8 mouse cellular contexts compared by ENCODE assay signal in the genomic region with DNA sequence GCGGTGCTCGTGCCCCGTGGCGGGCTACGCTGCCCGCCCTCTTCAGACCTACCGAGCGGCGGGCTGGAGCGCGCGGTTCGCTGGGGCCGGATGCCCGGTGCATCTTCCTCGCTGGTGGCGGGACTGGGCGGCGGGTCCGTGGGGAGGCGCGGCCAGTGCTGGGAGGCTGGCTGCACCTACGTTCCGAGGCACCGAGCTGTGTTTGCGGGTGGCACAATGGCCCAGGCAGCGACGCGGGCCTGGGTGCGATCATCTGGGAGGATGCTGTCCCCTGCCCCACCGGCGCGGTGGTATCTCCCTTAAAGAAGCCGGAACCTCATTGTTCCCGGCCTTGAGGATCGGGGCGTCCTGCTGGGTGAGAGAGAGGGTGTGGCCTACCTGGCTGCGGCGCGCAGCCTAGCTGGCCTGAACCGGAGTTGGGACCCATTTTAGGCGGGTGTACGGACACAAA. TPM values are rescaled to one million over a fixed set of nuclear protein-coding genes. Genes with fewer than 3 reads are reported as not detected.
DNase-seq lines count a peak whose midpoint lies in the region; ATAC-seq lines count a peak whose summit lies in the region.

TSS of gene Pdik1l (minus strand) at position 321 of the 451 bp plus-strand sequence.

- peak within 1 kb of the TSS; percentile 94 for H3K4me3 ChIP-seq in hindbrain, embryonic 12.5 days

- under 1% methylated on average over 43 of the region's 43 CpGs for WGBS in hindbrain, embryonic 12.5 days

- peak; percentile 84 for ATAC-seq in frontal cortex, adult (ENCODE audit: low TSS enrichment)
- ATAC-seq in hindbrain, embryonic 12.5 days (ENCODE audit: low FRiP score): peak; percentile 84

- H3K9ac ChIP-seq in hindbrain, embryonic 12.5 days: peak within 1 kb of the TSS; percentile 99

- peak; percentile 78 for DNase-seq in NIH3T3 (ENCODE audit: low read depth)
- peak; percentile 74 for DNase-seq in cerebellum, adult 8-10 months
- peak; percentile 64 for DNase-seq in layer of hippocampus, postnatal 14 days (ENCODE audit: low spot score in 2 of 2)
- peak; percentile 72 for DNase-seq in lung, postnatal 14 days
- peak; percentile 70 for DNase-seq in retina, adult 2 months (ENCODE audit: low read depth, low spot score)
- peak; percentile 55 for DNase-seq in urinary bladder, postnatal 25 days (ENCODE audit: low spot score)

- H3K4me1 ChIP-seq in hindbrain, embryonic 12.5 days: peaks cover 25% of the 10 kb centered on the region

- H3K27me3 ChIP-seq in hindbrain, embryonic 12.5 days: no peaks in the 10 kb centered on the region

- H3K4me2 ChIP-seq in hindbrain, embryonic 12.5 days (replicated peaks): peak within 1 kb of the TSS; percentile 97

- peak within 1 kb of the TSS; percentile 100 for H3K27ac ChIP-seq in hindbrain, embryonic 12.5 days

- H3K36me3 ChIP-seq in hindbrain, embryonic 12.5 days: peaks cover 14% of the 10 kb centered on the region

- H3K9me3 ChIP-seq in hindbrain, embryonic 12.5 days (replicated peaks): no peaks in the 10 kb centered on the region

RNA-seq across cellular contexts. Expression of gene Pdik1l, which starts in this region (rescaled TPM):
- polyA plus RNA-seq in hindbrain, embryonic 12.5 days (2016; fragmentation: Nextera tagmentation; extraction: Ambion mirVana): 30.8 and 32.5 TPM in 2 replicates
- 10 to 100 TPM; 21.5 to 21.9 TPM for total RNA-seq in layer of hippocampus, postnatal 14 days (2021)

Comparison
In these comparisons a context has a peak if more than half of its experiments do, and no peak if none do; other contexts are left out.
1. Peak in every context shown above with its lines: DNase-seq, ATAC-seq, H3K4me3 ChIP-seq and H3K27ac ChIP-seq.